Mouse (Mus musculus) testis, postnatal 14 days (tissue): ENCODE measurements around the gene Sh3bp1.
"Not testable (repeated sequence)": the region's sequence is repeated elsewhere in the genome, so short reads cannot be mapped to it uniquely, and the experiment has no call there.

Experiments
- DNase-seq: peaks from one replicate; pipeline ENCODE4 v3.0.0; 2021; ENCODE audit warnings: low spot score

Sh3bp1 gene

GRCm38 (mm10) chr15:78877810-78878390 lies 21.7 kb upstream of the Sh3bp1 start:
- DNase-seq = no peak

- DNase-seq = not testable (repeated sequence)
Measured at GRCm38 (mm10) chr15:78878792-78879516, 20.6 kb upstream of the Sh3bp1 start.

GRCm38 (mm10) chr15:78880432-78880831 lies 19.1 kb upstream of the Sh3bp1 start:
- no peak for DNase-seq

GRCm38 (mm10) chr15:78881828-78882227 lies 17.7 kb upstream of the Sh3bp1 start:
- DNase-seq = no peak

GRCm38 (mm10) chr15:78889401-78889853 lies 10.1 kb upstream of the Sh3bp1 start:
- no peak for DNase-seq

GRCm38 (mm10) chr15:78892440-78892839 lies 7.1 kb upstream of the Sh3bp1 start:
- DNase-seq = no peak

GRCm38 (mm10) chr15:78894726-78895125 lies 4.8 kb upstream of the Sh3bp1 start:
- no peak for DNase-seq

- no peak for DNase-seq
Measured at GRCm38 (mm10) chr15:78895741-78896140, 3.8 kb upstream of the Sh3bp1 start.

- DNase-seq = no peak
Measured at GRCm38 (mm10) chr15:78896149-78896548, 3.4 kb upstream of the Sh3bp1 start.

GRCm38 (mm10) chr15:78897488-78897887 lies 2.1 kb upstream of the Sh3bp1 start:
- no peak for DNase-seq

- DNase-seq = no peak
Measured at GRCm38 (mm10) chr15:78898507-78899001, 1.0 kb upstream of the Sh3bp1 start.

GRCm38 (mm10) chr15:78899409-78899739 lies 194 bp upstream of the Sh3bp1 start, which contains the start of gene Gm49510:
TSS of gene Gm49510 (plus strand) at chr15:78899667.
- DNase-seq = no peak

GRCm38 (mm10) chr15:78900585-78901421 lies 1.2 kb downstream of the Sh3bp1 start:
- no peak for DNase-seq

- peak; percentile 58 for DNase-seq
Measured at GRCm38 (mm10) chr15:78901422-78901789, 1.8 kb downstream of the Sh3bp1 start.

- peak; percentile 69 for DNase-seq
Measured at GRCm38 (mm10) chr15:78903243-78903642, 3.7 kb downstream of the Sh3bp1 start.

- no peak for DNase-seq
Measured at GRCm38 (mm10) chr15:78908399-78908798, 8.8 kb downstream of the Sh3bp1 start.

GRCm38 (mm10) chr15:78908982-78909381 lies 9.4 kb downstream of the Sh3bp1 start:
- no peak for DNase-seq

- DNase-seq = no peak
Measured at GRCm38 (mm10) chr15:78912040-78912439, 12.5 kb downstream of the Sh3bp1 start.

- DNase-seq = peak; percentile 97
Measured at GRCm38 (mm10) chr15:78913632-78914090, 14.1 kb downstream of the Sh3bp1 start, which contains the start of gene Pdxp. TSS of gene Pdxp (plus strand) at chr15:78913919.

- peak; percentile 55 for DNase-seq
Measured at GRCm38 (mm10) chr15:78914091-78914822, 14.7 kb downstream of the Sh3bp1 start.

- no peak for DNase-seq
Measured at GRCm38 (mm10) chr15:78914823-78915659, 15.5 kb downstream of the Sh3bp1 start.
